Mouse (Mus musculus): ENCODE measurements around the gene Cachd1. TPM values are rescaled to one million over a fixed set of nuclear protein-coding genes. Genes with fewer than 3 reads are reported as not detected.

Gene Cachd1
- polyA plus RNA-seq, 1 experiment = 10.3 TPM

GRCm38 (mm10) chr4:100758265-100758898 is 18.1 kb upstream of the Cachd1 start:
- no peak overlapping the region for H3K4me3 ChIP-seq (replicated peaks; ENCODE audit: control insufficient read depth, low read depth, low read length)
- WGBS = 83% methylated on average over 6 of the region's 6 CpGs
- H3K4me1 ChIP-seq (ENCODE audit: control insufficient read depth, insufficient read depth, low read length) = no peaks in the 10 kb centered on the region
- no peak overlapping the region for H3K27ac ChIP-seq (ENCODE audit: control insufficient read depth, insufficient read depth, low read depth, low read length, poor library complexity)
- no peak for TF ChIP-seq CTCF (IDR thresholded peaks at IDR 0.05; ENCODE audit: control insufficient read depth, insufficient read depth, low read length)
- no peak for TF ChIP-seq POLR2A (IDR thresholded peaks at IDR 0.05; ENCODE audit: borderline replicate concordance, control insufficient read depth, low read depth, low read length)

GRCm38 (mm10) chr4:100759603-100760002 is 16.9 kb upstream of the Cachd1 start:
- H3K4me3 ChIP-seq (replicated peaks; ENCODE audit: control insufficient read depth, low read depth, low read length) = no peak overlapping the region
- TF ChIP-seq CTCF (IDR thresholded peaks at IDR 0.05; ENCODE audit: control insufficient read depth, insufficient read depth, low read length) (no peak), POLR2A (IDR thresholded peaks at IDR 0.05; ENCODE audit: borderline replicate concordance, control insufficient read depth, low read depth, low read length) (no peak)
- no peak overlapping the region for H3K27ac ChIP-seq (ENCODE audit: control insufficient read depth, insufficient read depth, low read depth, low read length, poor library complexity)
- no peaks in the 10 kb centered on the region for H3K4me1 ChIP-seq (ENCODE audit: control insufficient read depth, insufficient read depth, low read length)
- WGBS = 84% methylated on average over 1 of the region's 1 CpGs

GRCm38 (mm10) chr4:100760416-100760815 is 16.1 kb upstream of the Cachd1 start:
- no peaks in the 10 kb centered on the region for H3K4me1 ChIP-seq (ENCODE audit: control insufficient read depth, insufficient read depth, low read length)
- no peak overlapping the region for H3K4me3 ChIP-seq (replicated peaks; ENCODE audit: control insufficient read depth, low read depth, low read length)
- TF ChIP-seq POLR2A (IDR thresholded peaks at IDR 0.05; ENCODE audit: borderline replicate concordance, control insufficient read depth, low read depth, low read length) (no peak), CTCF (IDR thresholded peaks at IDR 0.05; ENCODE audit: control insufficient read depth, insufficient read depth, low read length) (no peak)
- 75% methylated on average over 5 of the region's 5 CpGs for WGBS
- H3K27ac ChIP-seq (ENCODE audit: control insufficient read depth, insufficient read depth, low read depth, low read length, poor library complexity) = no peak overlapping the region

GRCm38 (mm10) chr4:100768606-100769005 is 7.9 kb upstream of the Cachd1 start:
- WGBS = 42% methylated on average over 3 of the region's 3 CpGs
- Histone ChIP-seq H3K4me3 (replicated peaks; ENCODE audit: control insufficient read depth, low read depth, low read length) (no peak overlapping the region), H3K27ac (ENCODE audit: control insufficient read depth, insufficient read depth, low read depth, low read length, poor library complexity) (no peak overlapping the region), H3K4me1 (ENCODE audit: control insufficient read depth, insufficient read depth, low read length) (no peaks in the 10 kb centered on the region)
- TF ChIP-seq CTCF (IDR thresholded peaks at IDR 0.05; ENCODE audit: control insufficient read depth, insufficient read depth, low read length) = no peak
- no peak for TF ChIP-seq POLR2A (IDR thresholded peaks at IDR 0.05; ENCODE audit: borderline replicate concordance, control insufficient read depth, low read depth, low read length)

- WGBS = under 1% methylated on average over 67 of the region's 68 CpGs
- TF ChIP-seq POLR2A (IDR thresholded peaks at IDR 0.05; ENCODE audit: borderline replicate concordance, control insufficient read depth, low read depth, low read length) = no peak
- Histone ChIP-seq H3K4me1 (ENCODE audit: control insufficient read depth, insufficient read depth, low read length) (no peaks in the 10 kb centered on the region), H3K4me3 (replicated peaks; ENCODE audit: control insufficient read depth, low read depth, low read length) (no peak overlapping the region), H3K27ac (ENCODE audit: control insufficient read depth, insufficient read depth, low read depth, low read length, poor library complexity) (no peak overlapping the region)
Observed at GRCm38 (mm10) chr4:100776871-100777375, 448 bp downstream of the Cachd1 start.

GRCm38 (mm10) chr4:100777376-100778041 is 1.0 kb downstream of the Cachd1 start:
- no peak overlapping the region for H3K4me3 ChIP-seq (replicated peaks; ENCODE audit: control insufficient read depth, low read depth, low read length)
- no peak overlapping the region for H3K27ac ChIP-seq (ENCODE audit: control insufficient read depth, insufficient read depth, low read depth, low read length, poor library complexity)
- 3% methylated on average over 42 of the region's 42 CpGs for WGBS

GRCm38 (mm10) chr4:100778082-100778481 is 1.6 kb downstream of the Cachd1 start:
- WGBS = 17% methylated on average over 16 of the region's 16 CpGs
- Histone ChIP-seq H3K4me1 (ENCODE audit: control insufficient read depth, insufficient read depth, low read length) (no peaks in the 10 kb centered on the region), H3K4me3 (replicated peaks; ENCODE audit: control insufficient read depth, low read depth, low read length) (no peak overlapping the region), H3K27ac (ENCODE audit: control insufficient read depth, insufficient read depth, low read depth, low read length, poor library complexity) (no peak overlapping the region)
- TF ChIP-seq CTCF (IDR thresholded peaks at IDR 0.05; ENCODE audit: control insufficient read depth, insufficient read depth, low read length) (no peak), POLR2A (IDR thresholded peaks at IDR 0.05; ENCODE audit: borderline replicate concordance, control insufficient read depth, low read depth, low read length) (no peak)

More at GRCm38 (mm10) chr4:100777376-100778041, 1.0 kb downstream of the Cachd1 start:
- TF ChIP-seq POLR2A (IDR thresholded peaks at IDR 0.05; ENCODE audit: borderline replicate concordance, control insufficient read depth, low read depth, low read length) (no peak), CTCF (IDR thresholded peaks at IDR 0.05; ENCODE audit: control insufficient read depth, insufficient read depth, low read length) (no peak)
- H3K4me1 ChIP-seq (ENCODE audit: control insufficient read depth, insufficient read depth, low read length) = no peaks in the 10 kb centered on the region

- H3K27ac ChIP-seq (ENCODE audit: control insufficient read depth, insufficient read depth, low read depth, low read length, poor library complexity) = no peak overlapping the region
- WGBS = 58% methylated on average over 4 of the region's 4 CpGs
- H3K4me1 ChIP-seq (ENCODE audit: control insufficient read depth, insufficient read depth, low read length) = no peaks in the 10 kb centered on the region
- H3K4me3 ChIP-seq (replicated peaks; ENCODE audit: control insufficient read depth, low read depth, low read length) = no peak overlapping the region
- no peak for TF ChIP-seq POLR2A (IDR thresholded peaks at IDR 0.05; ENCODE audit: borderline replicate concordance, control insufficient read depth, low read depth, low read length)
- no peak for TF ChIP-seq CTCF (IDR thresholded peaks at IDR 0.05; ENCODE audit: control insufficient read depth, insufficient read depth, low read length)
Observed at GRCm38 (mm10) chr4:100779023-100779422, 2.5 kb downstream of the Cachd1 start.
